ENCODE assay signal across 18 mouse cellular contexts in the genomic region with DNA sequence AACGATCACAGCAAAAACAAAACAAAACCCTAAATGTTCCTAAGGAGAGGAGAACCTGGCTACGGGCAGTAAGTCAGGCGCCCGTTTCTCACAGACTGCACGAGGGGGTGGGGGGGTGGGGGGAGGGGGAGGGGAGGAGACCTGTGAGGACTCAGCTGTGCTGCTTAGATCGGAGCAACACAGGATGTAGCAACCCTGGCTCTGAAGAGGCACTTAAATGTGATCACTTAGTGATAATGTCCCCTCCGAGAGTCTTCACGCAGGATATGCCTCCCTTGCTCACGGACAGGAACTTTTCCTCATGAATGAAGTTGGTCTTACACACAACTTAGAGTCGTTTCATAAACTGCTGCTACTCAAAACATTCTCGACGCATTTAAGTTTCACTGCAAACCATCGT.
"Had no signal": no experiment of that assay in that cellular context is flagged by ENCODE, and none has a peak within 500 bp of the region (broad histone marks: within the 10 kb centered on the region; RNA-seq: fewer than 3 reads in every experiment).

No protein-coding gene starts in this region.

- ATAC-seq: liver, postnatal 0 days; lung, postnatal 0 days; midbrain, embryonic 13.5 days; midbrain, embryonic 16.5 days had no signal

- H3K27me3 ChIP-seq: kidney, embryonic 15.5 days; limb, embryonic 13.5 days; midbrain, embryonic 13.5 days had no signal

- H3K4me2 ChIP-seq: kidney, embryonic 15.5 days; limb, embryonic 13.5 days; lung, embryonic 14.5 days; midbrain, embryonic 13.5 days had no signal

- H3K9ac ChIP-seq: kidney, embryonic 15.5 days; limb, embryonic 13.5 days; liver, embryonic 14.5 days; liver, postnatal 0 days; lung, embryonic 14.5 days; midbrain, embryonic 13.5 days had no signal

- H3K27ac ChIP-seq: kidney, embryonic 15.5 days; limb, embryonic 13.5 days; liver, embryonic 14.5 days; macrophage; midbrain, embryonic 10.5 days; midbrain, embryonic 13.5 days had no signal

- DNase-seq: kidney, adult 8-10 months; kidney, postnatal 10 days; kidney, postnatal 36 days; left cerebral cortex, postnatal 4 days; liver; liver, postnatal 0 days; lung, embryonic 14.5 days; thymus, adult 18-20 months; thymus, postnatal 36 days had no signal

- H3K9me3 ChIP-seq: kidney, embryonic 15.5 days; limb, embryonic 13.5 days; midbrain, embryonic 10.5 days; midbrain, embryonic 13.5 days had no signal

- H3K4me1 ChIP-seq: kidney, embryonic 15.5 days; limb, embryonic 13.5 days had no signal

- H3K4me3 ChIP-seq: kidney, embryonic 15.5 days; limb, embryonic 13.5 days; midbrain, embryonic 10.5 days; midbrain, embryonic 13.5 days; myocyte had no signal
